Mouse (Mus musculus) right cerebral cortex, postnatal 4 days (tissue): ENCODE results near the gene Sh3bp4.

Source experiments
- DNase-seq: peaks from one replicate; pipeline ENCODE4 v3.0.0-alpha.2; 2022

The Sh3bp4 gene

GRCm38 (mm10) chr1:89071371-89072142, 1.3 kb downstream of the Sh3bp4 start:
- DNase-seq = no peak

DNA sequence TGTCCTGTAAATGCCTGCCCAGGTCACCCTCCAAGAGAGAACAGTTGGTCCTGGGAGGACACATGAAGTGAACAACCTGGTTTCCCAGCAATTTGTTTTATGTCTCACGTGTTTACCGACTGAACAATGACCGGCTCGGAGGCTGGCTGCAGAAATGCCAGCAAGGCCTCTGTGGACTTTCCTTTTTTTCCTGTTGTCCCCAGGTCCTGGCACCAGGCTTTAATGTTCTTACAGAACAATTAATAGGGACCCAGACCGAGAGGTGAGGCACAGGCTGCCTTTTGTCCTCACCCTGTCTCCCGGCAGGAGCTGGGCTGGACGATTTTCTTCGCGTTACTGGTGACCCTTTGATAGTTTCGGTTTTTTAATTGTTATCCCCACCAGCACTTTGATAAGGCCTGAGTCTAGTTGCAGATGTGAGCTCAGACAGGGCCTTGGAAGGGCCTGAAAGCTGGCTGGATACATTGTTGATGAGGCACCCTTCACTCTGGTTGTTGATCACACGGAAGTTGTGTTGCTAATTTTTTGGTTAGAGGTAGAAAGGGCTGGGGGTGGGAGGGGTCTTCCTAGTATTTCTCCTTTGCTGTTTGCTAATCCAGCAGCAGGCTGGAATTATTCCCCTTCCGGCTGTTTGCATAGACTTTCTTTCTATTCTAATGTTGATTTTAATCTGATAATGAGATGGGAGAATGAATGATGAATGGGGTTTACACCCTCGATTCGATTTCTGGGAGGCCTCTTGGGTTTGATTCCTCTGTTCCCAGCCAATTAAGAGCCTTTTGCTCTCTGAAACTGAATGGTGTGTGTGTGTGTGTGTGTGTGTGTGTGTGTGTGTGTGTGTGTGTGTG, 2.2 kb downstream of the Sh3bp4 start:
- no peak for DNase-seq

DNA sequence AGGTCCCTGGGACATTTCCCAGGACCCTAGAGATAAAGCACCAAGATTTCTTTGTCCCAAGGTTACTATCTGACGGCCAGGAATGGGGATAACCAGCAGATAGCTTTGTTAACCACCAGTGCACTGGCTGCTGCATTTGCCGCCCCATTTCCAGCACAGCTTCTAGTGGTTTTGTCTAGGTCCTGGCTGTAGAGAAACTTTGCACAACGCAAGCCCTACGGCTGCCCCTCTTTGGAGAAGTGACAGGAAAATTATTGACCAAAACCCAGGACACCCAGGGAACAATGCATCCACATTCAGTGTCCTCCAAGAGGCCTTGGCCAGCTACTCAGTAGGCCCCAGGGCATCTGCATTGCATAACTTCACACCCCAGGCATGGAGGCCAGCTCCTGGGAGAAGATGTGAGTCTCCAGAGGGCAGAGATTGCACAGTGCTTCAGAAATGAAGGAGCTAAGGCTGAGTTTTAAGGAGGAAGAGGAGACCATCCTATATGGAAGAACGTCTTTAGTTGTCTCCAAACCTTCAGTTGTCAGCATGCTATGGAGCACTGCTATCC, 3.2 kb downstream of the Sh3bp4 start:
- no peak for DNase-seq

DNA sequence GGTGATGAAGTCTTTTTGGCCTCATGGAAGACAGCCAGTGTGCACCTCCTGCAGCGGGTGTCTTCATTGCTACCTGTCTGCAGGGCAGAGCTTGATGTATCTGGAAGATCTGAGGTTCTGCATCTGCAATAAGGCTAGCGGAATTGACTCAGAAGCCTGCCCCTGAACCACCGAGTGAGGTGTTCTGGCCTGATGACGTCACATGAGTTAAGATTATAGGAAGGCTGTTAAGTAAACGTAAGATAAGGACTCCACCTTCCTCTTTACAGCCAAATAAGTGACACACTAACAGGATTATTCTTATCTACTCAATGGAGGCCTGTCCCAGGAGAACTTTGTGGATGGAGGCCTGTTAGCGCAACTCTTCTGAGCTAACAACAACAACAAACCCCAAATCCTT, 4.5 kb downstream of the Sh3bp4 start:
- DNase-seq = no peak

DNA sequence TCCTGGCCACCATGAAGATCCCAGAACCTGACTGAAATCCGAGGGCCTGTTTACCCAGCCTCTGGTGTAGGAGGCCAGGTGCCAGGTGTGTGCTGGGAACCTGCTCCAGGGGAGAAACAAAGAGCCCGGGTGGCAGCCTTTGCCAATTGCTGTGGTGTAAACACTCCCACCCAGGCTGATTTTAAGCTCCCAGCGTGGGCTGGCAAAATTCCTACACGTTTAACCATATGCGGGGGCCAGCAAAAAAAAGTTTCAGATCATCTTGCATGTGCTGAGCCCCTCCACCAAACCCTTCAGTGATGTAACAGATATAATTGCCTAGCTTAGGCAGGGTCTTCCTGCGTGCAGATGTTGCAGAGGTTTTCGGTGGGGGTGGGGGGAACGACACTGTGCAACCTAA, 4.9 kb downstream of the Sh3bp4 start:
- DNase-seq = no peak

GRCm38 (mm10) chr1:89076777-89077176, 6.6 kb downstream of the Sh3bp4 start:
- DNase-seq = no peak

- no peak for DNase-seq
Observed at GRCm38 (mm10) chr1:89078240-89078639, 8.0 kb downstream of the Sh3bp4 start.

GRCm38 (mm10) chr1:89078730-89079129, 8.5 kb downstream of the Sh3bp4 start:
- DNase-seq = no peak

DNA sequence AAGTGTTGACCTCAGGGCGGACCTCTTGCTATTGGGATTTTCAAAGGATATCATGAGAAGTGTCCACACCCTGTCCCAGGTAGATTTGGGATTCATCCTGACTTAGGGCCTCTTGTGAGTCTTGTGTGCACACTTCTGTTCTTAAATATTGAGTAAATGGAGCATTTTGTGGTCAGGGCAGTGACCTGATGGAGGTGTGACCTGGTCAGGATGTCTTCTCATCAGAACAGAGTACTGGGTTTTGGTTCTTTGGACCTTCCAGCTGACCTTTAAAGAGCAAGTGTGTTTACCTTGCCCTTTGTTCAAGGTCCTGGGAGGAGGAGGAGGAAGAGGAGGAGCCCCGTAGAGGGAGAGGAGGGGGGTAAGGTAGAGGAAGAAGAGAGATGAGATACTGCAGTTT, 9.0 kb downstream of the Sh3bp4 start:
- DNase-seq = no peak

DNA sequence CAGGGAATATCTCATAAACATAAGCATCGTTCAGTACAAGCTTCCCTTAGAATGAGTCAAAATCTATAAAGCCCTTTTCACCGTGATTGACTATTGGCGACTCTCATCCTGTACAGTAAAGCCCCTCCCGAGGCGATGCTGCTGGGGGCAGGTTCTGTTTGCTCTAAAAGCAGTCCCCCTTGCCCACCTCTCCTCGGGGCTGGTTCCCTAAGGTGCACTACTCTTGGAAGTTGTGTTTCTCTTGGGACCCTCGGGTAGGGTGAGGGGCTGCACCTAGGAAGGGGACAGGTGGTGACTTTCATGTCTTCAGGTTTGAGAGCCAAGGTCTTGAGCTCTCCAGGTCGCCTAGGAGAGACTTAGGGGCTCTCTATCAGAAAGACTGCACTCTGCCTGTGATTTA, 10.2 kb downstream of the Sh3bp4 start:
- DNase-seq = no peak

DNA sequence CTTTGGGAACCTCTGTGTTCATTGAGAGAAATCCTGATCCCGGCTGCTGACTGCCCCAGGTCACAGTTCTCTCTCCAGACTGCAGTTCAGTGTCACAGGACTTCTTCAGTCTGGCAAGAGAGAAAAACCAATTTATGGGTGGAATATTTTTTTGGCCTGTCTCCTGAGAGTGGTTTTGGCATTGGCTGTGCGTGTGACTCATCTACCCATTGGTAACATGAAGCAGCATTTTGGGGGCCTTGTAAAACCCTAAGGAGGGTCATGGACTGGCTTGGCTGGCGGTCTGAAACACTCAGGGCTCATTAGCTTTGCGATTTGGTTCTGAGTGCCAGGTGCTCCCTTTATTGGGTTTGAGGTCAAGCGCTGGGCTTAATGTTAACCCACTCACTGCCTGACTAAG, 10.6 kb downstream of the Sh3bp4 start:
- DNase-seq = peak; percentile 1

DNA sequence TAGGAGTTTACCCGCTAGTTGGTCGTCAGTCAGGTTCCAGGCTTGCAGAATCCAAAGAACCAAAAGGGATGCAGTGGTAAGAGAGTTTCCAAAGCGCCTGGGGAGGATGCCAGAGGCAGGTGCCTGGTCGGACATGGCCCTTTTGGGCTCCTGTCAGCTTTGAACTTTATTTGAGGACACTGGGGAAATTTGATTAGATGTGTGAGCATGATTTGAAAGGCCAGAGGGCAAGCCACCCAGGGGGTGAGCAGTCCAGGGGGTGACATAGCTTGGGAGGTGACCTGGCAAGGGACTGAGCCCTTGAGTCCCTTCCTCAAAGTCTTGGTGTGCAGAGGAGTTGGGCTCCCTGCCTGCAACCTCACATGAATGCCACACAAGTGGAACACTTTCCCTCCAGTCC, 11.2 kb downstream of the Sh3bp4 start:
- peak; percentile 1 for DNase-seq

DNA sequence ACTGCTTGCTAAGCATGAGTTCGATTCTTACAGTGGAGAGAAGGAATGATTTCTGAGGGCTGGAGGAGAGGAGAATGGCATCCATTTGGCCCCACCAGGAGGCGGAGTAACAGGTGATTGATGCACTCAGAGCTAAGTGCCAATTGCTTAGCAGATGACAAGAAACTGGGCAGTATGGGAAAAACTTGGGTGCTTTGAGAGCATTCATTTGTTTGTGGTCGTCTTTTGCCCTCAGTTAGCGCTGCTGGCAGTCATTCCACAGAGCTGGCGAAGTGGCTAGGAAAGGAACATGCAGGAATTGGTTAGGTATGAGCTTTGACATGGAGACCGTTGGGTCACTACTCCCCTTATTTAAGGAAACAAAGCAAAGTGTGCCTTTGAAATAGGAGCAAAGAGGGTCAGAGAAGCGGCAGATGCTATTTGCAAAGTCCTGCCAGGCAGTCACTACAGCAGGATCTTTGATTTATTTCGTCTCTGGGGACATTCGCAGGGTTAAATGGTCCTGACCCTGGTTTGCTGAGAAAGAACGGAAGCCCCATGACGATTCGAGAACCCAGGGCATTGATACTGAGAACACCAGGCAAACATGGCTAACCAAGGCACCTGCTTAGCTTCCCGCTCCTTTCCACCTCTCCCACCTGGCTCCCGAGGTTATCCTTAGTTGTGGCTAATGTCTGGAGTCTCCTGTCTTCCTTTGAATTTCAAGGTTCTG, 12.1 kb downstream of the Sh3bp4 start:
- DNase-seq = no peak

GRCm38 (mm10) chr1:89086575-89087153, 16.4 kb downstream of the Sh3bp4 start:
- no peak for DNase-seq

GRCm38 (mm10) chr1:89088144-89088543, 17.9 kb downstream of the Sh3bp4 start:
- DNase-seq = no peak

DNA sequence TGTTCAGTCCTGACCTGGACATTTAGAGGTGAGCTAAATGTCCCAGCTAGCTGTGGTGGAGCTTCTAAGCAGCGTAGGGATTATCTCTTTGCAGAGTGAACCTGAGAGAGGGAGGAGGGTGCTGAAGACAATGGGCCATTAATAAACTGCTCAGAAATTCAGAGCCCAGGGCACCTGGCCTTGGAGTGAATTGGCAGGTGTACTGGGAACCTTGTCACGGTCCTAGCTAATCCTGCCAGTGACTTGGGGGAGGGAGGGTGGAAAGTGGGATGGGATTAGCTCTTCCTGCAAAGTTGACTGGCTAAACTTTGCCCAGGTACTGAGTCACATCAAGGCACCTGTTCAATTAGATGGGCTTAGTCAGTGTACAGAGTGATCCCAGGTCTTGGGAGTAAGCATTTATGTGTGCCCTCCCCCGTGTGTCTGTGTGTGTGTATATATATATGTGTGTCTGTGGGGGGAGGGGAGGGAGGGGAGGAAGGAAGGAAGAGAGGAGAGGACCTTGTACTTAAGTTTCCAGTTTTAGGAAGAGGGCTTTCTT, 18.6 kb downstream of the Sh3bp4 start:
- DNase-seq = no peak

- no peak for DNase-seq
Observed at GRCm38 (mm10) chr1:89089821-89090600, 19.8 kb downstream of the Sh3bp4 start.

- DNase-seq = no peak
Observed at GRCm38 (mm10) chr1:89090676-89091075, 20.5 kb downstream of the Sh3bp4 start.

GRCm38 (mm10) chr1:89092019-89092418, 21.8 kb downstream of the Sh3bp4 start:
- no peak for DNase-seq

GRCm38 (mm10) chr1:89092442-89092991, 22.3 kb downstream of the Sh3bp4 start:
- peak; percentile 34 for DNase-seq

GRCm38 (mm10) chr1:89093696-89094095, 23.5 kb downstream of the Sh3bp4 start:
- no peak for DNase-seq
